Mouse (Mus musculus) bone marrow macrophage, adult 2 months (primary cell): ENCODE results near the gene Grb10. TPM values are rescaled to one million over a fixed set of nuclear protein-coding genes. Genes with fewer than 3 reads are reported as not detected.

Experiments
- H3K27ac ChIP-seq: 2 replicates; pipeline ENCODE4 v1.5.1; 2012; ENCODE audit warnings: low read depth, low read length; ENCODE audit not compliant: insufficient read depth
- H3K4me1 ChIP-seq: 2 replicates; pipeline ENCODE4 v1.6.1; 2012; ENCODE audit warnings: low read length; ENCODE audit not compliant: control insufficient read depth, insufficient read depth
- H3K4me3 ChIP-seq: 2 replicates; pipeline ENCODE4 v1.5.1; 2012; ENCODE audit warnings: mild to moderate bottlenecking, low read length, moderate library complexity; ENCODE audit not compliant: insufficient read depth
- CTCF ChIP-seq: IDR thresholded peaks from 2 replicates; pipeline ENCODE4 v1.5.1; 2012; ENCODE audit warnings: low read depth, mild to moderate bottlenecking, low read length, moderate library complexity
- POLR2A ChIP-seq: IDR thresholded peaks from 2 replicates; pipeline ENCODE4 v1.6.1; 2012; ENCODE audit warnings: mild to moderate bottlenecking, low read depth, low read length, borderline replicate concordance
- polyA plus RNA-seq: library from polyadenylated mRNA; stranded (reverse); fragments of >200 nt; gene quantifications from 2 replicates; pipeline ENCODE4 v1.2.4, GENCODE M21; 2012; ENCODE audit not compliant: missing spikeins, insufficient read depth, insufficient read length

Grb10 gene
- polyA plus RNA-seq, 1 experiment, result 0.74 TPM

GRCm38 (mm10) chr11:11940833-11941681 lies 97.4 kb downstream of the Grb10 start:
- Histone ChIP-seq H3K27ac (peak overlapping the region; percentile 38), H3K4me1 (peaks cover 22% of the 10 kb centered on the region), H3K4me3 (no peak overlapping the region)
- TF ChIP-seq CTCF (no peak), POLR2A (no peak)

- TF ChIP-seq CTCF, result no peak
- H3K4me1 ChIP-seq, result peaks cover 22% of the 10 kb centered on the region
- H3K4me3 ChIP-seq, result no peak overlapping the region
- H3K27ac ChIP-seq, result peak overlapping the region; percentile 48
Observed at GRCm38 (mm10) chr11:11939611-11940010, 98.9 kb downstream of the Grb10 start.

GRCm38 (mm10) chr11:11938591-11938990 lies 99.9 kb downstream of the Grb10 start:
- no peak for TF ChIP-seq POLR2A
- no peak for TF ChIP-seq CTCF
- Histone ChIP-seq H3K4me1 (peaks cover 22% of the 10 kb centered on the region), H3K27ac (peak overlapping the region; percentile 9; the same call in 1 of the 2 replicates), H3K4me3 (no peak overlapping the region)

- Histone ChIP-seq H3K4me3 (no peak overlapping the region), H3K4me1 (peaks cover 21% of the 10 kb centered on the region), H3K27ac (no peak overlapping the region)
- TF ChIP-seq CTCF (no peak), POLR2A (no peak)
Observed at GRCm38 (mm10) chr11:11937340-11938030, 101.0 kb downstream of the Grb10 start.

- TF ChIP-seq CTCF, result no peak
- Histone ChIP-seq H3K4me3 (no peak overlapping the region), H3K4me1 (peaks cover 11% of the 10 kb centered on the region), H3K27ac (no peak overlapping the region)
Observed at GRCm38 (mm10) chr11:11934808-11935207, 103.7 kb downstream of the Grb10 start.

- Histone ChIP-seq H3K4me1 (no peaks in the 10 kb centered on the region), H3K27ac (no peak overlapping the region), H3K4me3 (no peak overlapping the region)
- TF ChIP-seq POLR2A (no peak), CTCF (no peak)
Observed at GRCm38 (mm10) chr11:11932102-11932789, 106.2 kb downstream of the Grb10 start.

GRCm38 (mm10) chr11:11931688-11932087 lies 106.8 kb downstream of the Grb10 start:
- Histone ChIP-seq H3K27ac (no peak overlapping the region), H3K4me3 (no peak overlapping the region), H3K4me1 (no peaks in the 10 kb centered on the region)
- TF ChIP-seq CTCF, result no peak
- no peak for TF ChIP-seq POLR2A

GRCm38 (mm10) chr11:11930527-11930926 lies 108.0 kb downstream of the Grb10 start:
- Histone ChIP-seq H3K4me3 (no peak overlapping the region), H3K4me1 (no peaks in the 10 kb centered on the region), H3K27ac (no peak overlapping the region)
- TF ChIP-seq CTCF (no peak), POLR2A (no peak)

GRCm38 (mm10) chr11:11929059-11929458 lies 109.4 kb downstream of the Grb10 start:
- no peak for TF ChIP-seq CTCF
- no peak for TF ChIP-seq POLR2A
- Histone ChIP-seq H3K4me1 (peaks cover under 1% of the 10 kb centered on the region), H3K4me3 (no peak overlapping the region), H3K27ac (no peak overlapping the region)

- TF ChIP-seq CTCF (no peak), POLR2A (no peak)
Observed at GRCm38 (mm10) chr11:11928586-11928985, 109.9 kb downstream of the Grb10 start.

More at GRCm38 (mm10) chr11:11928586-11928985, 109.9 kb downstream of the Grb10 start:
- Histone ChIP-seq H3K27ac (no peak overlapping the region), H3K4me1 (peaks cover 4% of the 10 kb centered on the region), H3K4me3 (no peak overlapping the region)
